Mouse (Mus musculus) ES-E14 (cell line): ENCODE results near the gene Gcn1l1. TPM values are rescaled to one million over a fixed set of nuclear protein-coding genes. Genes with fewer than 3 reads are reported as not detected.

Experiments
- DNase-seq: peaks from one replicate; pipeline ENCODE4 v3.0.0-alpha.2; 2013; ENCODE audit warnings: low read depth, low spot score
- H3K27ac ChIP-seq: 2 replicates; pipeline ENCODE4 v1.5.1; 2012; ENCODE audit warnings: low read depth, mild to moderate bottlenecking, low read length, moderate library complexity, mixed read lengths; ENCODE audit not compliant: poor library complexity, insufficient read depth, severe bottlenecking
- H3K36me3 ChIP-seq: 2 replicates; pipeline ENCODE4 v1.6.1; 2012; ENCODE audit warnings: mild to moderate bottlenecking, low read length, moderate library complexity, mixed read lengths; ENCODE audit not compliant: control insufficient read depth, poor library complexity, insufficient read depth, severe bottlenecking
- H3K4me1 ChIP-seq, 2 experiments: fragments of 150-350 bp in 1 of 2; sonication (generic) in 1 of 2; 2 replicates each; pipeline ENCODE4 v1.6.1; 2012; ENCODE audit warnings: low read length in 2 of 2, mild to moderate bottlenecking in 1 of 2, mixed read lengths in 1 of 2; ENCODE audit not compliant: control insufficient read depth in 2 of 2, insufficient read depth in 2 of 2, poor library complexity in 1 of 2
- H3K4me3 ChIP-seq, 2 experiments: fragments of 150-350 bp in 1 of 2; sonication (generic) in 1 of 2; 2 replicates each; pipeline ENCODE4 v1.5.1; 2012; ENCODE audit warnings: low read length in 2 of 2, low read depth in 1 of 2, mild to moderate bottlenecking in 1 of 2, mixed read lengths in 1 of 2; ENCODE audit not compliant: insufficient read depth in 1 of 2, poor library complexity in 1 of 2, severe bottlenecking in 1 of 2
- H3K9ac ChIP-seq: 2 replicates; pipeline ENCODE4 v1.6.1; 2012; ENCODE audit warnings: low read depth, mild to moderate bottlenecking, low read length, mixed read lengths; ENCODE audit not compliant: poor library complexity, insufficient read depth, severe bottlenecking
- H3K9me3 ChIP-seq: fragments of 150-350 bp; sonication (generic); 2 replicates; pipeline ENCODE4 v1.6.1; 2012; ENCODE audit warnings: low read depth, mild to moderate bottlenecking, low read length; ENCODE audit not compliant: control insufficient read depth, insufficient read depth
- CHD2 ChIP-seq: IDR thresholded peaks from 2 replicates; pipeline ENCODE4 v1.6.1; 2014; ENCODE audit warnings: mild to moderate bottlenecking, low read depth, low read length, inconsistent platforms
- HCFC1 ChIP-seq: IDR thresholded peaks from 2 replicates; pipeline ENCODE4 v1.6.1; 2012; ENCODE audit warnings: low read length, inconsistent platforms, borderline replicate concordance; ENCODE audit not compliant: insufficient read depth
- MAFK ChIP-seq: IDR thresholded peaks from 2 replicates; pipeline ENCODE4 v1.6.1; 2014; ENCODE audit warnings: mild to moderate bottlenecking, low read depth, low read length, inconsistent platforms; ENCODE audit not compliant: insufficient read depth
- ZC3H11A ChIP-seq: IDR thresholded peaks from 2 replicates; pipeline ENCODE4 v1.6.1; 2012; ENCODE audit warnings: low read depth, mild to moderate bottlenecking, inconsistent platforms, low read length, borderline replicate concordance
- ZNF384 ChIP-seq: IDR thresholded peaks from 2 replicates; pipeline ENCODE4 v1.6.1; 2012; ENCODE audit warnings: low read depth, low read length, inconsistent platforms
- in situ Hi-C, 2 experiments: fragments of 600-800 bp; cut with MboI; formaldehyde crosslinking; loops; one replicate each; pipeline ENCODE4 v1.15.1; 2025; ENCODE audit warnings: low sequenced_read_pairs in 2 of 2, inconsistent platforms in 1 of 2; ENCODE audit not compliant: unreplicated experiment in 2 of 2
- total RNA-seq: library from RNA; depleted of rRNA; stranded (reverse); fragments of 300-350 nt; gene quantifications from 2 replicates; pipeline ENCODE4 v1.2.3, GENCODE M21; 2012

The Gcn1l1 gene
- total RNA-seq, 1 experiment, result 112 TPM

GRCm38 (mm10) chr5:115568681-115569080 lies 3.6 kb downstream of the Gcn1l1 start:
- in situ Hi-C loops, result no loop called here
- Histone ChIP-seq H3K36me3 (peaks cover 11% of the 10 kb centered on the region), H3K9me3 (no peaks in the 10 kb centered on the region), H3K4me3 (no peak overlapping the region), H3K27ac (no peak overlapping the region), H3K9ac (peak overlapping the region; percentile 23; the same call in 1 of the 2 replicates), H3K4me1 (peaks cover 0 to 8% of the 10 kb centered on the region in 2 experiments; a peak in 2 of 4 replicates)
- DNase-seq, result no peak
- TF ChIP-seq ZC3H11A, result no peak
- TF ChIP-seq ZNF384, result no peak
- no peak for TF ChIP-seq HCFC1
- TF ChIP-seq CHD2, result no peak
- TF ChIP-seq MAFK, result no peak

- in situ Hi-C loops, result no loop called here
- TF ChIP-seq MAFK (no peak), ZC3H11A (no peak), CHD2 (no peak)
- peaks cover 14% of the 10 kb centered on the region; the same call in 1 of the 2 replicates for H3K36me3 ChIP-seq
- peak overlapping the region; percentile 2 to 18; a peak in 1 of 4 replicates for H3K4me3 ChIP-seq
- H3K9me3 ChIP-seq, result no peaks in the 10 kb centered on the region
- DNase-seq, result no peak
- peaks cover 0 to 8% of the 10 kb centered on the region in 2 experiments; a peak in 2 of 4 replicates for H3K4me1 ChIP-seq
- peak overlapping the region; percentile 2; the same call in 1 of the 2 replicates for H3K9ac ChIP-seq
- H3K27ac ChIP-seq, result no peak overlapping the region
Measured at GRCm38 (mm10) chr5:115569308-115569707, 4.3 kb downstream of the Gcn1l1 start.

GRCm38 (mm10) chr5:115569721-115570120 lies 4.7 kb downstream of the Gcn1l1 start:
- H3K36me3 ChIP-seq, result peaks cover 17% of the 10 kb centered on the region; the same call in 1 of the 2 replicates
- TF ChIP-seq CHD2 (no peak), ZC3H11A (no peak), HCFC1 (no peak), ZNF384 (no peak), MAFK (no peak)
- no peak overlapping the region for H3K9ac ChIP-seq
- no peaks in the 10 kb centered on the region for H3K9me3 ChIP-seq
- DNase-seq, result no peak
- H3K27ac ChIP-seq, result no peak overlapping the region
- in situ Hi-C loops, result no loop called here
- H3K4me3 ChIP-seq, result no peak overlapping the region
- peaks cover 0 to 8% of the 10 kb centered on the region in 2 experiments; a peak in 2 of 4 replicates for H3K4me1 ChIP-seq

GRCm38 (mm10) chr5:115571086-115571485 lies 6.0 kb downstream of the Gcn1l1 start:
- Histone ChIP-seq H3K4me1 (peaks cover 0 to 8% of the 10 kb centered on the region in 2 experiments; a peak in 2 of 4 replicates), H3K4me3 (no peak overlapping the region), H3K9me3 (no peaks in the 10 kb centered on the region), H3K36me3 (peaks cover 25% of the 10 kb centered on the region), H3K27ac (no peak overlapping the region), H3K9ac (no peak overlapping the region)
- TF ChIP-seq ZC3H11A, result no peak
- TF ChIP-seq MAFK, result no peak
- no peak for TF ChIP-seq ZNF384
- TF ChIP-seq CHD2, result no peak
- no peak for TF ChIP-seq HCFC1
- in situ Hi-C loops, result no loop called here
- no peak for DNase-seq
